Mouse (Mus musculus): ENCODE results near the gene Syn1. TPM values are rescaled to one million over a fixed set of nuclear protein-coding genes. Genes with fewer than 3 reads are reported as not detected.
A peak's percentile ranks its signal among the peaks of the same experiment; 100 is the strongest.

The Syn1 gene
- total RNA-seq, 2 experiments from 2014 or later, result 7.5 to 10.6 TPM

DNA sequence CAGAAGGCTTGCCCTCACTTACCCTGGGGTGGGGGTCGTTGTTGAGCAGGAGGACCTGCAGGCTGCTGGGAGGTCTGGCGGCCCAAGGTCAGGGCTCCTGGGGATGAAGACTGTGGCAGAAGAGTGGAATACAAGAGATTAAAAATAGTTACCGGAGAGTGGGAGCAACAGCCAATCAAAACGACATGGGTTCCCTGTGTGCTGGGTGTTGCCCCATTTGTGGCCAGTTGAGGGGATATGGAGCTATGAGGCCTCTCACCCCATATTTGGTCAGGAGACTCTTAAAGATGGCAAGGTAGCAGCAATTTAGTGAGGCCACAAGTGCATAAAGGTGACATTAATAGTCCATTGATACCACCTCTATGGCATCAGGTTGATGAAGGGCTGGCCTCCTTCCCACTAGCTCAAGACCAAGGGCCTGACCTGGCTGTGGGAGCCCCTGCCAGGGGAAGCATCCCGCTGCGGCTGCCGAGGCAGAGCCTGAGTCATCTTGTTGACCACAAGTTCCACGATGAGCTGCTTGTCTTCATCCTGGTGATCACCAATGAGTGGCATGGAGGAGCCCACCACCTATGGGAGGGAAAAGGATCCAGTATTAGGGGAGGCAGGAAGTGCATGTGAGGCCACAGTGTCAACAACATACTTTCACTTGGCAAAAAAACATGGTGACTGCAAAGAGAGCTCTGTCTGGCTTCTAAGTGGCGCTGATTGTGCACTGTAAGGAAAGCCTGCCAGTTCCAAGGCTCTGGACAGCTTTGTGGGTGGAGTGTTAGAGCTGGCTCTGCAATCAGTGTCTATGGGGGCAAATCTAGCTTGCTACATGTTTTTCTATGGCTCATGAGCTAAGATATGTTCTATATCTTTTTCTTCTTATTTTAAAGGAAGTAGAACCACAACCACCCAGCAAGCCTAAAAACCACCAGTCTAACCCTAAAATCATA, 57.4 kb downstream of the Syn1 start:
- DNase-seq (ENCODE audit: low spot score in 2 of 2), result no peak

DNA sequence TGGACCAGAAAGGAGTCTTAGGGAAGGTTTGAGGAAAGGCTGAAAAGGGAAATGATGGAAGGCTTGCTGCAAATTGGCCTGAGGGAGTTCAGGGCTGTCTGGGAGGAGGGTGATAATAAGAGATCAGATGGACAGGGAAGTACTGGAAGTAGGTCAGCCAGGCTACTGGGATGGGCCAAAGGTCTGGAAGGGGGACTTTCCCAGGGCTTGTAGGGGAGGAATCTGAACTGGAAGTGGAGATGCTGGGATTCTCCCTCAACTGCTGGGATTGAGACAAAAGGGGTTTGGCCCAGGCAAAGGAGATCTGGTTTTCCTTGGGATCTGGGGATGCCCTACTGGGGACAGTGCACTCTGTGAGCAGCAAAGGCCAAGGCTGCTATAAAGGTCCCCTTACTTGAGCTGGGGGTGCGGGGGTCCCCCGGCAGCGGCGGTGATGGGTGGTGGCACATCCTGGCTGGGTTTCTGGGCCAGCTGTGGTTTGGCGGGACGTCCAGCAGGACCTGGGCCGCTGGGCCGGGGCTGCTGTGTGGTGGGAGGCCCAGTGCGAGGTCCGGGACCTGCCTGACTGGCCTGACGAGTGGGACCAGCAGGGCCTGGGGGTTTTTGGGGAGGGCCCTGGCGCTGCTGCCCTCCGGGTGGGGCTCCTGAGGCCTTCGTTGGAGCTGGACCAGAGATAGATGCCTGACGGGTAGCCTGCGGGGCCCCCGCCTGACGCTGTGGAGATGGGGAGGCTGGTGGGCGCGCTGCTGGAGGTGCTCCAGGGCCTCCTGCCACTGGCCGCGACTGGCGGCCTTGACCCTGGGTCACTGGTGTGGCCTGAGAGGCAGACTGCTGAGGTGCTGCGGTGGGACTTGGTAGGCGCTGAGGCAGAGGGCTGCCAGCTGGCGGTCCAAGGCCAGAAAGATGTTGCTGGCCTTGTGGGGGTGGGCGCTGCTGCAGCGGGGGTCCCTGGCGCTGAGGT, 58.4 kb downstream of the Syn1 start:
- DNase-seq (ENCODE audit: low spot score in 2 of 2), result no peak

DNA sequence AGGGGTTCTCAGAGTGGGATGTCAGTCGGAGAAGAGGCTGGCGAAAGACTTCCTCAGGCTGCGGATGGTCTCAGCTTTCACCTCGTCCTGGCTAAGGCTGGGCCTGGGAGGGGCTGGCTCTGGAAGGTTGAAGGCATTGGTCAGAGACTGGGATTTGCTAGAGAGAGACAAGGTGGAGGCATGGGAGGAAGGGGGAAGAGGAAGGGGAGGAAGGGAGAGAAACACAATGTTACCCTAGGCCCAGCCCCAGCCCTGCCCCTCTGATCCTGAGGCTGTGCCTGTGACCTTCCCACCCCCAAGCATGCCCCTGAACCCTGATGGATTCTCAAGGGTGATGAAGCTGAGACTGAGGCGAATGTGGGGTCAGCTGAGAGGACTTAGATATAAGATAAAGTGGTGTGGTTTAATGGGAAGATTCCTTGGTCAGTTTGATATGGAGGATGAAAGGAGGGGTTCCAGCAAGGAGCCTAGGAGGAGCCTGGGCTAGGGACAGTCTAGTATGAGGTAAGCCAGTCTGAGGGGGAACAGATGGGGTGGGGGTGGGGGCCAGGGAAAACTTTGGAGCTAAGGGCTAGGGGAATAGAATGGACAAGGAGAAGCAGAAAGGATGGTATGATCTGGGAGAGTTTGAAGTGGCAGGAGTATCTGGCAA, 59.2 kb downstream of the Syn1 start:
- DNase-seq (ENCODE audit: low spot score in 2 of 2), result no peak

DNA sequence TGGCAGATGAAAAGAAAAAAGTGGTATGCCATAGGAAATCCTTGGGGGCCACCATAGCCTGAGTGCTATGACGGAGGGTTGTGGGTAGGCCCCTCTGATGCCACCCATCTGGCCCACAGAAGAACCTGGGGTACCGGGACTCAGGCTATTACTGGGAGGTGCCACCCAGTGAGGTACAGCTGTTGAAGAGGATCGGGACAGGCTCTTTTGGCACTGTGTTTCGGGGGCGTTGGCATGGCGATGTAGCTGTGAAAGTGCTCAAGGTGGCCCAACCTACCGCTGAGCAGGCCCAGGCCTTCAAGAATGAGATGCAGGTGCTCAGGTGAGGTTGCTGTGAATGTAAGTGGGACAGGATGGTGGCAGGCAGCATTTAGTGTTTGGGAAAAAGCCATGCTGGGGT, 67.0 kb downstream of the Syn1 start:
- no peak for DNase-seq (ENCODE audit: low spot score in 2 of 2)

DNA sequence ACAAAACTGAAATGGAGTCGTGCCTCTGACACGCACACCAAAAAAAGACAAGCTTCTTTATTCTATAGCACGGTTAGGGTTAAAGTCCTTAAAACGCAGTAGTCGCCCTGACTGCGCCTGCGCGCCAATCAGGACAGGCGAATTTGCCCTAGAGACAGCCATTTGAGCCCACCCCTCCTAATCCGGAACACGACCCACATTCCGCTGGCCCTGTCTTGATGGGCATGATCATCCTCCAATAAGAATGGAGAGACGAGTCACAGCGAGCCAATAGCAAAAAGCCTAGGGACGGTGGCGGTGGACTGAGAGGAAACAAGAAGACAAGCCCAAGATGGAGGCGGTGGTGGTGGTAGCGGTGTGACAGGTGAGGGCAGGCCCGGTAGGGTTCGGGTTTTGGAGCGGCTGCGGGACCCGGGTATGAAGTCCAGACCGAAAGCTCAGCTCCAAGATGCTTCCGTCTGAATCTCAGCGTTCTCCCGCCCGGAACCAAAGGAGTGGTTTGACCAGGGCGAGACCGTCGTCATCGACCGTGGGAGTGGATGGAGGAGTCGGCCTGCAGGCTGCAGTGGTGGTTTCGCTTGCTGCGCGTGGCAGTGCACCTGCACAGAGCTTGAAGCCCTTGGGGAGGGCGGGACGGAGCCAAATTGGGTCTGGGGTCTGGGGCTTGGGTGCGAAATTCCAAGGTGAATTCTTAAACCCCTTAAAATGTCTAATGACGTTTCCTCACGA, 72.4 kb downstream of the Syn1 start:
- peak; percentile 60 to 73 for DNase-seq (ENCODE audit: low spot score in 2 of 2)

DNA sequence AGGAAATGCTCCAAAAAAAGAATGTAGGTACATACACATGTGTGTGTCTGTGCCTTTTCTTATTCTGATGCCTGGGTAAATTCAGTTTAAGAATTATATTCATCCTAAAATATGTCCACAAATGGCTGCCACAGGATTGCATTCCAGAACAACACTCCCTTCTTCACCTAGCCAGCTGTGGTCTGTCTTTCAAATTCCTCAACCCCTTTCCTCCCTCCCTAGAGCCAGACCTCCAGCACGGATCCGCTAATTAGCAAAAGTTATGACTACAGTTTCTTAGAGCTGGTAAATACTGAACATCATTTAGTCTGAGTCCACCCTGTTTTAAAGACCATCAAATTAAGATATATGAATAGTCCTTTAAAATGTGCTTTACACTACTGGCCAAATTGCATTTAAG, 73.0 kb downstream of the Syn1 start:
- DNase-seq (ENCODE audit: low spot score in 2 of 2), result no peak

DNA sequence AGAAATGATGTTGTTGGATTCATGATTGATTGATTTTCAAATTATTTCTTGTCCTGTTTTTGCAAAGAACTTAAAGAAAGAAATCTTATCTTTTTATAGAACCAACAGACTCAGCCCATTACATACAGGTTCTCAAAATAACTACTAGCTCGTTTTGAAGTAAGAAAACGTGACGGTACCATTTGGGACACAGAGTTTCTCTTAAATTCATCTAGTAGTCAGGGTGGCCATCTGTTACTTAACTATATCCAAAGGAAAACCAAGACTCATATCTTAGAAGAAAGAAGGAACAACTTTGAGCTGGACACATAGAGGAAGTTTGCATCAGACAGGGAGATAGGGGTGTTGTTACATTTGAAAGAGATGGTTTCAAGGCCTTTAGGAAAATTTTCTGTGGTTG, 73.6 kb downstream of the Syn1 start:
- no peak for DNase-seq (ENCODE audit: low spot score in 2 of 2)

DNA sequence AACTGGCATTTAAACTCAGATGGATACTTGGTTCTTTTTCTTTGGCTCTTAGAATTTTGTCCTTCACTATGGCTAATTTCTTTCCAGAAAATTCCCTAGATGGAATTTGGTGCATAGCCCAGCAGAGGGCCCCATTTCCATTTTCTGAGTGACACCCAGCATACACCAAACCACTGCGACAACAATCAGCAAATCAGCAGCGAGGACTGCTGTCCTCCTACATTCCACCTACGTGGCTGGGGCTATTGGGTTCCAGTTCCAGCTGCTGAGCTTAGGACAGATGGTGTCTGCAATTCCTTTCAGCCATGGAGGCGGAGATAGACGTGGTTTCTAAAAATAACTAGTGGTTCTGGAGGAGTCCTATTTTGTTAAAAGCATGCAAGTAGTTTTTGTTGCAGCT, 91.9 kb downstream of the Syn1 start:
- DNase-seq (ENCODE audit: low spot score in 2 of 2), result peak; percentile 24 to 25

DNA sequence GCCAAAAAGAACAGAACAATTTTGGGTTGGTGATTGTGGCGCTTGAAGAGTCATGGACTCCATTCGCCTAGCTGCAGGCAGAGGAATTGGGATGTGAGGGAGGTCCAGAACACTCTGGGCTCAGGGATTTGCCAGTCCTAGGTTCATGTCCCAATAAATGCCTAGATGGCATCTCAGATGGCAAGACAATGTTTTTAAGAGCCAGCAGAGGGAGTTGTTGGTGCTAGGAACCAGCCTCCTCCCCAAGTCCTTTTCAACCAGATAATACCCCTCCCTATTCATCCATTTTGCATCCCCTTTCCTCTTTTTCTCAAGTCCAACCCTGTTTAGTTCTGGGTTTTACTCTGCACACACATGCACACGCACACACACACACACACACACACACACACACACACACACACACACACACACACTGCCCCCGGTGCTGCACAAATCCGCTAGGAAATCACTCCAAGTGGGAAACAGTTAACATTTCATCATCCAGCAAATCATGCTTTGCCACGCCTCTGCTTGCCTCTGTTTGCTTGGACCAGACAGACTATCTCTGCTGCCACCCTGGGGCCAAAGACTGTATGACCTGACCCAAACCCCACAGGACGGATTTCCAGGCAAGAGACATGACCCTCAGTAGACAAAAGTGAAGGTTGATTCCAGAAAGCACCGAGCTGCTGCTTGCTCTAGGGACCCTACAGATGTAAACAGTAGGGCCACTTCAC, 100.9 kb downstream of the Syn1 start:
- peak; percentile 25 to 41 for DNase-seq (ENCODE audit: low spot score in 2 of 2)

DNA sequence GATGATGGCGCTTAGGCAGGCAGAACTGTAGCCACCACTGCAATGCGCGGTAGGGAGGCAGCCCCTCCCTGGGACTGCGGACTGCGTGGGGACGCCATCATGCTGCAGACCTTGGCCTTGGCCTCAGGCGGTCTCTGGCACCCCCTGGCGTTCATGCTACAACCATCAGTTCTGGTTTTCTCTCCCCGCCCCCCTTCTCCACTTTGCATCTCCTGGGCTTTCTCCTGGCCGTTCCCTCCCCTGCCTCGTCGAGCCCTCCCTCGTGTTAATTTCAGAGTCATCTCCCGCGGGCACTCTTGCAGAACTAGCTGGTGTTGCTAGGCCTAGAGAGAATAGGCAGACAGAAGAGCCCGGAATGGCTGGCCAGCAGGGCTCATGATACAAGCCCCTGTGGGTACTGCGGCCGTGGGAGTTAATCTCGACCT, 101.6 kb downstream of the Syn1 start:
- DNase-seq (ENCODE audit: low spot score in 2 of 2), result peak; percentile 64 to 76

DNA sequence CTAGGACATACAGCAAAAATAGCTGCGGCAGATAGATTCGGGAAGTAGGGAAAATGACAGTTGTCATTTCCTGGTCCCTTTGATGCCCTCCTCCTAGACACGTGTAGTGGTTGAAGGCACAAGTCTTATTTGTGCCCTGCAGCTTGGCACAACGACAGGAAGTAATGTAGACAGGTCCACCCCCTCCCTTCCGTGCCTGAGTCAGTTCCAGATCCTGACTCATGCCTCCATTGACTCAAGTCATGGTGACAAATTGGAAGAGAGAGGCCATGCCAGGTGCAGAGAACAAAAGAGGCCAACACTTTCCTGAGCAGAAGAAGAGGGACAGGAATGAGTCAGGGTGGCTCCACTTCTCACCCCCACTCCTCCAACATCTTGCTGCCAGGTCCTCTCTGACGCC, 103.8 kb downstream of the Syn1 start:
- DNase-seq (ENCODE audit: low spot score in 2 of 2), result peak; percentile 15 to 20

Small RNAs within 50 kb of the gene (microRNA-seq; reads per million reads assigned to microRNA genes)
- gene Gm24824 (ENCODE audit: borderline number of aligned reads in 2 of 2), result 0 reads per million in 2 experiments
- gene Mir5617 (ENCODE audit: borderline number of aligned reads in 2 of 2), result 0 to 0.95 reads per million in 2 experiments

Other genes with a start within 250 kb of the Syn1 start
- gene Cdk16, start 233.1 kb downstream of the Syn1 start, total RNA-seq (2021), result 100 to 1,000 TPM; 154 to 171 TPM
- gene Usp11, start 217.1 kb downstream of the Syn1 start, total RNA-seq (2021), result 10 to 100 TPM; 26.7 to 30.0 TPM
- gene Araf, start 123.2 kb downstream of the Syn1 start, total RNA-seq (2021), result 100 to 1,000 TPM; 108 to 123 TPM
- gene Timp1, start 50.8 kb downstream of the Syn1 start, total RNA-seq (2021), result 10 to 100 TPM; 20.9 to 32.1 TPM
- 10 to 100 TPM in 1 of 2 experiments, 1 to 10 TPM in 1; 9.6 to 16.8 TPM for gene Cfp, start 10.6 kb upstream of the Syn1 start, total RNA-seq (2021)
- 10 to 100 TPM; 13.2 to 15.9 TPM for gene Elk1, start 29.6 kb upstream of the Syn1 start, total RNA-seq (2021)
- gene Uxt, start 41.0 kb upstream of the Syn1 start, total RNA-seq (2021), result 10 to 100 TPM; 40.2 to 41.8 TPM
- gene Zfp182, start 141.3 kb upstream of the Syn1 start, total RNA-seq (2021), result 1 to 10 TPM; 5.4 to 5.9 TPM
- gene Spaca5, start 147.4 kb upstream of the Syn1 start, total RNA-seq (2021), result not detected
- gene Zfp300, start 168.5 kb upstream of the Syn1 start, total RNA-seq (2021), result 1 to 10 TPM in 1 of 2 experiments, under 1 TPM in 1; 0.99 to 1.3 TPM
- gene Ssxa1, start 194.8 kb upstream of the Syn1 start, total RNA-seq (2021), result not detected